Mouse (Mus musculus): Measurements from ENCODE around the gene Tlx1.

The Tlx1 gene

DNA sequence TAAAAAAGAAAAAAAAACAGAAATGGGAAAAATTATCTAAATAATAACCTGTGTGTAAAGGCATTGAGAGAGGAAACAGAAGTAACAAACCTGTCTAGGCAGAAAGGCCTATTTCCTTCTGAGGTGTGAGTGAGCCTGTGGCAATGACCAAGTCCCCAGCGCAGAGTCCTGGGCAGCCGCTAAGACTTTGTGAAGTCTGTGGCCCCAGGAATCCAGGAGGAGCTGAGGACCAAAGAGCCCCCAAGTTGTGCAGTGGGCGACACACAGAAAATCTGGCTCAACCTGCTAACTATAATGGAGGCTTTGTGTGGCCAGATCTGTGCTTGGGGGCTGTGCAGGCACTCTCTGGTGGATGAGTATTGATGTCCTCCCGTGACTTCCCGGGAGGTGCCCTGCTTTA is 9.0 kb downstream of the Tlx1 start:
- DNase-seq, result no peak

DNA sequence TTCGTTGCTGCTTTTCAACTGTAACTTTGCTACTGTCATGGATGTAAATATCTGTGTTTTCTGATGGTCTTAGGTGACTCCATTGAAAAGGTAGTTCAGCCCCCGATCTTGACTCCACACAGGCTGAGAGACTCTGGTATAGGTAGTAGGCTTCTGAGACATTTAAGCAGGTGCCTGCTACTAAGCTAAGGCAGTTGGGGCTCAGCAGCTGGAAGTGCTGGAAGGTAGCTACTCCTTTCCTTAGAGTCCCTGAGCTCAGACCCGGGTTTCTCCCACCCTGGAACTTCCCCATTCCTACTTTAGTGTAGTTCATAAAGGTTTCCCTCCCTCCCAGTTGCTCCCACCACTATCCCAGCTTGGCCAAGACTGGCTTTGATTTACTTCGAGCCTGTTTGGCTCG is 9.5 kb downstream of the Tlx1 start:
- no peak for DNase-seq

DNA sequence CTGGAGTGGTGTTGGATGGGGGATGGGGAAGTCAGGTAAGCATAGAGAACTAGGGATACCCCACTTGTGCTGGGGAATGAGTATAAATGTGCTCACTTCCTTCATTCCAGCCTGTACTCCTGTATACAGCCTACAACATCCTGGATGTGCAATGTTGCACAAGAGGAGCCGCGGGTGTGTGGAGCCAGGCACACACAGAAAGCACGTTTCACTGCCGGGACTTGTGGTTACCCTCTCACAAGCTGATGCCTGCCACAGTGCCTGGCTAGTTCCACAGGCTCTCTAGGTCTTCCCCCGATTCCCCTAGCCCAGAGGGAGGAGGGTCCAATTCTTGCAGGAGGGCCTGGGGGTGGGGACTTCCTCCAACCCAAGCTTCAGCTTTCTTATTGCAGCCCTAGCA is 10.0 kb downstream of the Tlx1 start:
- no peak for DNase-seq

DNA sequence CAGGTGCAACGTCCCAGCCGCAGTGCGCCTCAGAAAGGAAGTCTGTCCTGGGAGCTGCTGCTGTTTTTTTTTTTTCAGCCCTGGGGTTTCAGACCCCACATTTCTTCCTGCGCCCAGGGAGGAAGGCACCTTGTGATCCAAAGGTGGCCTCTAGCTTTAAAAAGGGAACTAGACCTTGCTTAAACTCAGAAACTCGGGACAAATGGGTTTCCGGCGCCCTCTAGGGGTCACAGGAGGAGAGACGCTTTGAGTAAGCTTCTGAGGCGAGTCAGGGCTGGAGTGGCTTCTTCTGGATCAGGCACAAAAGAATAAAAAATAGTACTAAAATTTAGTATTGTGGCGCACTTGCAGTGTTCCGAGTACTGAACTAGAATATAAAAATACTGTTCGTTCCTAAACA is 10.6 kb downstream of the Tlx1 start:
- peak; percentile 18 for DNase-seq

DNA sequence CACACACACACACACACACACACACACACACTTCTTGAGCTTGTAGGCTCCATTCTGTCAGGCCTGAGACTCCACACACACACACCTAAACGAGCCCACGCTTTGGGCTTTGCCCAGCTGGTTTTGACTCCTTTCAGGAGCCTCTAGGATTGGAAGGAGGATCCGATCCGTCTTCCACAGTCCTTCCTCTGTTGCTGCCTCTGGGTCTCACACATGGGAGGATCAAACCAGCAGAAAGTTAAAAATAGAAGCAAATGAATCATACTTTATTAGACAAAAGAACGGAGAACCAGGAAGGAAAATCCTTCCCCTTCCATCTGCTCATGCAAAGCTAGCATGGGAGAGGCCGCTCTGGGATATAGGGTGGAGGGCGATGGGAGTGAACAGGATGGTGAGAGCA is 11.7 kb downstream of the Tlx1 start:
- no peak for DNase-seq

DNA sequence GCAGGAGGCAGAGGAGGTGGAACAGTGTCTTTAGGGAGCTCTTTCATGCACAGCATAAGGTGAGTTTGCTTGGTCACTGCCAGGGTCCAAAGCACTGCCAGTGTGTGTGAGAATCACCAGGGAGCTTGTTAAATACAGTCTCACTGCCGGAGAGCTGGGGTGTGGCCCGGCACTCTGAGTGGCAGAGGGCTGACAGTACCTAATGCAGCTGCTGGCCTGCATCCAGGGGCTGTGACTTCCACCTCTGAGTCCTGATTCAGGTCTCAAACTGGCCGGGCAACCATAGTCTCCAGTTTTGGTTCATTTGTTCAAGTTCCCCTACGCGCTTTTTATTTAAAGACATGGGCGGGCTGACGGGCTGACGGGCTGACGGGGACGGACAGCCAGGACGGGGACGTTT is 12.4 kb downstream of the Tlx1 start:
- no peak for DNase-seq

DNA sequence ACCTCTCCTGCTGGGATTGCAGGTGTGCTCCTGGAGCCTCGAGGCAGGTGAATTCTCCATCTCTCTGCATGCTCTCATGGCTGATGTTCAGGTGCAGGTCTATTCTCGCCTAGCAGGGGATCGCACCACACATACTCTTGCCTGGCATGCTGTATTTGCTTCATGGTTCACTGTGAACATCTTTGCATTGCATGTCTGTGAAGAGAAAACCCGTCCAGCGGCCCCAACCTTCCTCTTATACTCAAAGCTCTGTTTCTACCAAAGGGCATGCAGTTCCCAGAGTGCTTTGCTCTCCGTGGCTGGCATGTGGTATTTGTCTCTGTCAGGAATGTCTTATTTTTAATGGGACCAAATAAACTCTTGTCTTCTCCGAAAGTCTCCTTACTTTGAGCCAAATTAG is 20.0 kb downstream of the Tlx1 start:
- no peak for DNase-seq

DNA sequence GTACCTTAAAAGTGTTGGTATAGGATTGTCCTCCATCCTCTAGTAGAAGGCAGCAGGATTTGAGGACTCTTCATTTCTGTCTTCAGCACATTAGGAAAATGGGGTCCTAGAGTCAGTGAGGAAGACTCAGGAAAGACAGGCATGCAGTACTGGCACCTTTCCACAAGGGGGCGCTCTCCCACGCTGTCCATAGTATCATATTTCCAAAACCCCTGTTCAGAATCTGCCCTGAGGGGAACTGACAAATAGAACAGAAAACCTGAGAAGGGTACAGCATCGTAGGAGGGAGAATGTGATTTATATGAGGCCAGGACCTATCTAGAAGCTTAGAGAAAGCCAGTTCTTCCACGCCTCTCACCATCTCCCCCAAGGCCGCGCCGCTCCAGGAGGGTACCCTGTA is 24.3 kb downstream of the Tlx1 start:
- DNase-seq, result no peak

DNA sequence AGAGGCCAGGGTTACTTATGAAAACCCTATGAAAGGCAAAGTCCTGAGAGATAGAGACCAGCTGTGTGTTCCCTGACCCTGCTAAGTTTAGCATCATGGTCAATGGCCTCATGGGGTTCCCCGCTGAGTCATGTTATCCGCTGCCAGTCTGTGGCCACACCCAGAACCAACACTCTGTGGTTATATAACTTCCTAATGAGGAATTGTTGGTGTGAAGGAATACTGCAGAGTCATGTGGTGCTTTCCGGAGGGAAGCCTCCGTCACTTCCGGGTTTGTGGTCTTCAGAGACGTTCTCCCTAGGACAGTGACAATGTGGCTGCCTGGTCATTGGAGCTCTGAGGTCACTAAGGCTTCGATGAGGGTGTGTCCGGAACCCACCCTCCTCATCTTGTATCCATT is 25.8 kb downstream of the Tlx1 start:
- no peak for DNase-seq

DNA sequence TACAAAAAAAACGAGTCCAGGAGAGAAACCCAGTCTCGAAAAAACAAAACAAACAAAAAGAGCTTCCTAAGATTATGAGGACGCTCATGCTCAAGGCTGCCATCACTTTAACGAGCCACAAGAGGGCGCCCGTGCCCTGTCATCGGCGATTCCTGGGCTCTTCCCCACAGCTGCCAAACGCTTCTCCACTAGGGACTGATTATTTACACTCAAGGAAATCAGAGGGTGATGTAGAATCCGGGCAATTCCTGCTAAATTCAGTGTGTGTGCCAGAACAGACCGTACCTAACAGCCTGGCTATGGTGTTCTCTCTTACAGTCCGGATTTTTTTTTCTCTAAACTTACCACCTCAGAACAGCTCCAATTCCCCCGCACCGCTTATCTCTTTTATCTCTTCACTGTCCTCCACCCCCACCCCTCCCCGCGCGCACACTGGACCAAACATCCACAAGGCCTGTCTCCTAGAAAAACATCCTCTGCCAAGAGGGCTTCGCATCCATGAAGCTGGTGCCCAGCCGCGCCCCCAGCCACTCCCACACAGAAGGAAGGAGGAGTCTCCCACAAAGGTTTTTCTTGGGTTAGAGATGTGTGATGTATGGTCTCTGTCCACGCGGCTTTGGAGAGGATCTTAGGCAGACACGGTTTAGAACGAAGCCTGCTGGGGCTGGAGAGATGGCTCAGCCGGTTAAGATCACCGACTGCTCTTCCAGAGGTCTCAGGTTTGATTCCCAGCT is 26.7 kb downstream of the Tlx1 start:
- DNase-seq, result peak; percentile 28

DNA sequence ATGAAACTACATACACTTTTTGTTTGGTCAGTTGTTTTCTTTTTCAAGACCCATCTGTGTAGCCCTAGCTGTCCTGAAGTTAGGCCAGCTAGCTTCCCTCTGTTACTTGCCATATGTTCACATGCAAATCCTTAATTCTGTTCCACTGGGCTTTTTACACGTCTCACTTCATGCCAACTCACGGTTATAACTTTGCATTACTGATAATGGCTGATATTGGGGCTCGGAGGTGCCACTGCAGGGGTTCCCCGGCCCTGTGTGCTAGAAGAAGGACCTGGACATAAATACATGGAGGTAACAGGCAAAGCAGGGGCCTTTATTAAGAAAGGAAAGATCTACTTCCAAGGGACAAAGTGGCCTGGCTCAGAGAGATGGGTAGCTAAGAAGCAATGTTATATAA is 29.0 kb downstream of the Tlx1 start:
- DNase-seq, result no peak

DNA sequence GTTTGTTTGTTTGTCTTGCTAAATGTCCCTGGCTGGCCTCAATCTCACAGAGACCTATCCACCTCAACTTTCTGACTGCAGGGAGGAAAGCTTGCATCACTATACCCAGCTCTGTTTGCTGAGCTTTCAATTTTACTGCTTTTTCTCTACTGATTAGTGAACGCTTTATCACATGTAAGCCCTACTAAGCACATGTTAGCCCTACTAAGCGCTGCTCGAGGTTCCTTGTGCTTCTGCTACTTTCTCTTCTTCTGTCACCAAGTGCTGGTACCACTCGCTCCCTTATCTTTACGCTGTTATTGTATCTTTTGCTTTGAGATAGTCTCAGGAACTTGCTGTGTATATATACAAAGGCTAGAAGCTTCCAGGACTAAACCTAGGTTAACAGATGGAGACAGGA is 30.0 kb downstream of the Tlx1 start:
- no peak for DNase-seq

DNA sequence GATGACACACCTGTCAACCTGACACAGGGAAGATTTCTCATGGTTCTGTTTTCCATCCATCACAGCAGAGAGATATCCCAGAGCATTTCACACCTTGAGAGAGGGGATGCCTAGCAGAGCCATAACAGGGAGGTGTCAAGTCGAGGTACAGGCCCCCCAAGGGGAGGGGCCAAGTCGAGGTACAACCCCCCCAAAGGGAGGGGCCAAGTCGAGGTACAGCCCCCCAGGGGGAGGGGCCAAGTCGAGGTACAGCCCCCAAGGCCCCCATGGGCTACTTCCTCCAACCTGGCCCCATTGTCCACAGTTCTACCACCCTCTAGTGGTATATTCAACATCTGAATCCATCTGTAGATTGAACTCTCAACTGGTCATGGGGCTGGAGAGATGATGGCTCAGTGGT is 44.2 kb downstream of the Tlx1 start:
- DNase-seq, result no peak

DNA sequence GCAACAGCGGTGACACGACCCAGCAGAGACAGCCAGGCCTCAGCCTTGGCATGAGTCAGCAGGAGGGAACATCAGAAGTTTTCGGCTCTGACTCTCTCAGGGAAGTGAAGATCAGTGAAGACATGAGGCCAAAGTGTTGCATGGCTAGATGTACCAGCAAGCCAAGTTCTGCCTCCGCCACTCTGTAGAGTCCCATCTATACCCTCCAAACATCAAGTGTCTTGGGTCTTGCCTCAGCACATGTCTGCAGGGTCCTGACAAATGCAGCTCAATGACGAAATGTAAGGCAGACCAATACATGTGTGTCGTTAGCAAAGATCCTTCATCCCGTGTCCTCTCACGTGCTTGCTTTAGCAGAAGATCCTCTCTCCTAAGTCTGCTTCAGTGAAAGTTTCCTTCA is 46.5 kb downstream of the Tlx1 start:
- DNase-seq, result no peak

DNA sequence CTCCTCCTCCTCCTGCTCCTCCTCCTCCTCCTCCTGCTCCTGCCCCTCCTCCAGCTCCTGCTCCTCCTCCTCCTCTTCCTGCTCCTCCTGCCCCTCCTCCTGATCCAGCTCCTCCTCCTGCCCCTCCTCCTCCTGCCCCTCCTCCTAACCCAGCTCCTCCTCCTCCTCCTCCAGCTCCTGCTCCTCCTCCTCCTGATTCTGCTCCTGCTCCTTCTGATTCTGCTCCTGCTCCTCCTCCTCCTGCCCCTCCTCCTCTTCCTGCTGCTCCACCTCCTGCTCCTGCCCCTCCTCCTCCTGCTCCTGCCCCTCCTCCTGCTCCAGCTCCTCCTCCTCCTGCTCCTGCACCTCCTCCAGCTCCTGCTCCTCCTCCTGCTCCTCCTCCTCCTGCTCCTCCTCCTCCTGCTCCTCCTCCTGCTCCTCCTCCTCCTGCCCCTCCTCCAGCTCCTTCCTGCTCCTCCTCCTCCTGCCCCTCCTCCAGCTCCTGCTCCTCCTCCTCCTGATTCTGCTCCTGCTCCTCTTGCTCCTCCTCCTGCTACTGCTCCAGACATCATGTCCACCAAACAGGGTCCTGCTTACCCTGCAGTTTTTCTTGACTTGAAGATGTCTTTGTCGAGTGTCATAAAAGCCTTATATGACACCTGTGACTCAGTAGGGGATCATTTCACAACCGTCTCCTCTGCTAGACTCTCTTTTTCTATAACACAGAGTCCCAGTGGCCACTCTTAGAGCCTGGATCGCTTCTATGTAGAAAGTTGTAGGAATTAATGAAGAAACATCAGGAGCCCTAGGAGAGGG is 55.0 kb downstream of the Tlx1 start:
- DNase-seq, result no peak
